In the genomic region with DNA sequence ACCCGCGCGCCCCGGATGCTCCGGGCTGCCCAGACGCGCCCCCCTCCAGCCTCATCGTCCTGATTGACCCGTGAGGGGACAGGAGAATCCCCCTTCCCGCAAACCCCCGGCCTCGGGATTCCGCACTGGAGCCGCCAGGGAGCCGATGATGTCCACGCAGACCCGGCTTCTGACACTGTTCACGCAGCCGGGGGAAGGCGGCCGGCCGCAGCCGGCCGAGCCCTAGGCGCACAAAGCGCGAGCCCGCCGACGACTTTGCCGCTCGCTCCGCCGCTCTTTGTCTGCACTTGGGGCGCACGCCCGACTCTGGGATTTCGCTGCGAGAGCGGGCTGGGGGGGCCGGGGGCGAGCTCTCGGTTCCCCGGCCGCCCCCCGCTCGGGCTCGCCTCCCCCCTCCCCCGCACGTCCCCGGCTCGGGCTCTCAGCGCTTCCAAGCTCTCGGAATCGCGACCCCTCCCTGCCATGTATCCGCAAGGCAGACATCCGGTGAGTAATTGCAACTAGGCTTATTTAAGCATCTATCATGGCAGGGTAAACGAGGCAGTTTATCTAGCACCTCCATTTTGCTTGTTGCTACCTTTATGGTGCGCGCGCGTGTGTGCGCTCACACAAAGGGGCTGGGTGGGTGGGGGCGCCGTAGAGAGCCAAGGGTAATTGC, we compare ENCODE assay signal across 8 mouse cellular contexts. TPM values are rescaled to one million over a fixed set of nuclear protein-coding genes. Genes with fewer than 3 reads are reported as not detected.
A peak's percentile ranks its signal among the peaks of the same experiment; 100 is the strongest.
DNase-seq lines count a peak whose midpoint lies in the region; ATAC-seq lines count a peak whose summit lies in the region.

No protein-coding gene starts in this region.

- H3K9ac ChIP-seq in forebrain, embryonic 11.5 days (ENCODE audit: low read length): peak overlapping the region; percentile 100
- H3K9ac ChIP-seq in hindbrain, embryonic 13.5 days: peak overlapping the region; percentile 99
- H3K9ac ChIP-seq in liver, embryonic 15.5 days: peak overlapping the region; percentile 69

- H3K27ac ChIP-seq in forebrain, embryonic 11.5 days (ENCODE audit: low read depth, low read length): peak overlapping the region; percentile 92
- H3K27ac ChIP-seq in hindbrain, embryonic 13.5 days: peak overlapping the region; percentile 96
- H3K27ac ChIP-seq in liver, embryonic 15.5 days (replicated peaks): peak overlapping the region; percentile 80

- peak overlapping the region; percentile 99 for H3K4me3 ChIP-seq in forebrain, embryonic 11.5 days (ENCODE audit: low read depth, low read length)
- H3K4me3 ChIP-seq in hindbrain, embryonic 13.5 days: peak overlapping the region; percentile 90
- peak overlapping the region; percentile 70 for H3K4me3 ChIP-seq in liver, embryonic 15.5 days (replicated peaks)

- no peaks in the 10 kb centered on the region for H3K9me3 ChIP-seq in forebrain, embryonic 11.5 days (ENCODE audit: control insufficient read depth, low read length)
- H3K9me3 ChIP-seq in hindbrain, embryonic 13.5 days: no peaks in the 10 kb centered on the region
- no peaks in the 10 kb centered on the region for H3K9me3 ChIP-seq in liver, embryonic 15.5 days (replicated peaks)

- H3K36me3 ChIP-seq in forebrain, embryonic 11.5 days (ENCODE audit: control insufficient read depth, insufficient read depth, low read length): no peaks in the 10 kb centered on the region
- H3K36me3 ChIP-seq in hindbrain, embryonic 13.5 days: peaks cover 6% of the 10 kb centered on the region; the same call in 1 of the 2 replicates
- H3K36me3 ChIP-seq in liver, embryonic 15.5 days (replicated peaks): no peaks in the 10 kb centered on the region; the same call in 1 of the 2 replicates

- DNase-seq in layer of hippocampus, postnatal 10 days (ENCODE audit: low spot score in 2 of 2): peak; percentile 58 to 69
- DNase-seq in layer of hippocampus, adult 9-11 months: no peak
- peak; percentile 50 for DNase-seq in adrenal gland, postnatal 25 days
- peak; percentile 82 for DNase-seq in forebrain, embryonic 11.5 days (ENCODE audit: low spot score)
- DNase-seq in ovary, postnatal 14 days (ENCODE audit: low spot score): peak; percentile 34
- DNase-seq in urinary bladder, postnatal 14 days (ENCODE audit: low spot score): peak; percentile 53

- H3K4me1 ChIP-seq in forebrain, embryonic 11.5 days (replicated peaks; ENCODE audit: control insufficient read depth, insufficient read depth, low read length): peaks cover 45% of the 10 kb centered on the region
- H3K4me1 ChIP-seq in hindbrain, embryonic 13.5 days (replicated peaks): peaks cover 73% of the 10 kb centered on the region
- peaks cover 95% of the 10 kb centered on the region for H3K4me1 ChIP-seq in liver, embryonic 15.5 days (replicated peaks)

- under 1% methylated on average over 65 of the region's 66 CpGs for WGBS in forebrain, embryonic 11.5 days
- under 1% methylated on average over 64 of the region's 66 CpGs for WGBS in hindbrain, embryonic 13.5 days
- WGBS in liver, embryonic 15.5 days (ENCODE audit: insufficient replicate concordance): under 1% methylated on average over 62 of the region's 66 CpGs

- ATAC-seq in forebrain, embryonic 11.5 days (replicated peaks; ENCODE audit: low FRiP score): no peak
- ATAC-seq in hindbrain, embryonic 13.5 days (ENCODE audit: low FRiP score): no peak
- no peak for ATAC-seq in liver, embryonic 15.5 days (ENCODE audit: insufficient read depth)

- peak overlapping the region; percentile 98 for H3K4me2 ChIP-seq in forebrain, embryonic 11.5 days (ENCODE audit: low read depth, low read length, severe bottlenecking)
- peak overlapping the region; percentile 96 for H3K4me2 ChIP-seq in hindbrain, embryonic 13.5 days
- peak overlapping the region; percentile 98 for H3K4me2 ChIP-seq in liver, embryonic 15.5 days

- H3K27me3 ChIP-seq in forebrain, embryonic 11.5 days (ENCODE audit: control insufficient read depth, insufficient read depth, low read length): no peaks in the 10 kb centered on the region
- H3K27me3 ChIP-seq in hindbrain, embryonic 13.5 days: no peaks in the 10 kb centered on the region
- H3K27me3 ChIP-seq in liver, embryonic 15.5 days: peaks cover 61% of the 10 kb centered on the region

RNA-seq across cellular contexts. Expression of gene Tle3, which starts 0.9 kb away (rescaled TPM):
- 10 to 100 TPM; 63.2 to 72.5 TPM for total RNA-seq in layer of hippocampus, postnatal 10 days (2021)
- 137 and 157 TPM in 2 replicates for total RNA-seq in adrenal gland, postnatal 25 days (2021)
- polyA plus RNA-seq in forebrain, embryonic 11.5 days (2014; fragmentation: Nextera tagmentation; extraction: Ambion mirVana): 57.8 and 58.2 TPM in 2 replicates
- 31.0 and 32.3 TPM in 2 replicates for polyA plus RNA-seq in hindbrain, embryonic 13.5 days (2015; fragmentation: Nextera tagmentation; extraction: Ambion mirVana)
- 3.0 and 4.0 TPM in 2 replicates for polyA plus RNA-seq in liver, embryonic 15.5 days (2015; fragmentation: Nextera tagmentation; extraction: Ambion mirVana)
